Mouse (Mus musculus): ENCODE data around the gene Acot6. TPM values are rescaled to one million over a fixed set of nuclear protein-coding genes. Genes with fewer than 3 reads are reported as not detected.
A peak's percentile ranks its signal among the peaks of the same experiment; 100 is the strongest.

Acot6 gene
- polyA plus RNA-seq, 1 experiment from 2014 or later = 1.0 TPM

GRCm38 (mm10) chr12:84142281-84143050 lies 42.0 kb downstream of the Acot6 start:
- no peak overlapping the region for H3K9ac ChIP-seq
- ATAC-seq (ENCODE audit: low FRiP score, low read depth) = no peak
- H3K36me3 ChIP-seq = peaks cover 8% of the 10 kb centered on the region
- no peak overlapping the region for H3K4me2 ChIP-seq (replicated peaks)
- no peaks in the 10 kb centered on the region for H3K9me3 ChIP-seq
- H3K27me3 ChIP-seq (replicated peaks) = no peaks in the 10 kb centered on the region
- WGBS = 42% methylated on average over 14 of the region's 14 CpGs
- H3K27ac ChIP-seq = no peak overlapping the region
- no peaks in the 10 kb centered on the region for H3K4me1 ChIP-seq
- no peak overlapping the region for H3K4me3 ChIP-seq

- WGBS = under 1% methylated on average over 50 of the region's 50 CpGs
- H3K9me3 ChIP-seq = no peaks in the 10 kb centered on the region
- peaks cover 14% of the 10 kb centered on the region for H3K36me3 ChIP-seq
- H3K4me2 ChIP-seq (replicated peaks) = peak within 1 kb of the TSS; percentile 94
- H3K4me1 ChIP-seq = peaks cover 19% of the 10 kb centered on the region
- no peaks in the 10 kb centered on the region for H3K27me3 ChIP-seq (replicated peaks)
- no peak within 1 kb of the TSS for H3K27ac ChIP-seq
- peak within 1 kb of the TSS; percentile 68 for H3K9ac ChIP-seq
- peak within 1 kb of the TSS; percentile 59 for H3K4me3 ChIP-seq
- ATAC-seq (ENCODE audit: low FRiP score, low read depth) = peak; percentile 94
Measured at GRCm38 (mm10) chr12:84147954-84148621, 47.6 kb downstream of the Acot6 start, which contains the start of gene Pnma1. Pnma1 (minus strand) TSS chr12:84148489.

- no peaks in the 10 kb centered on the region for H3K9me3 ChIP-seq
- 6% methylated on average over 10 of the region's 10 CpGs for WGBS
- ATAC-seq (ENCODE audit: low FRiP score, low read depth) = 0 out of 2 replicates have a peak, but pooled peaks have one; percentile 26
- peak overlapping the region; percentile 59 for H3K4me3 ChIP-seq
- peaks cover 17% of the 10 kb centered on the region for H3K36me3 ChIP-seq
- peak overlapping the region; percentile 94 for H3K4me2 ChIP-seq (replicated peaks)
- H3K4me1 ChIP-seq = peaks cover 19% of the 10 kb centered on the region
- H3K27me3 ChIP-seq (replicated peaks) = no peaks in the 10 kb centered on the region
- no peak overlapping the region for H3K27ac ChIP-seq
- H3K9ac ChIP-seq = no peak overlapping the region
Measured at GRCm38 (mm10) chr12:84148622-84149012, 48.2 kb downstream of the Acot6 start.

- Histone ChIP-seq H3K9ac (no peak overlapping the region), H3K9me3 (no peaks in the 10 kb centered on the region), H3K4me1 (peaks cover 19% of the 10 kb centered on the region), H3K27me3 (replicated peaks) (no peaks in the 10 kb centered on the region), H3K36me3 (peaks cover 27% of the 10 kb centered on the region), H3K27ac (no peak overlapping the region), H3K4me3 (no peak overlapping the region), H3K4me2 (replicated peaks) (peak overlapping the region; percentile 21)
- no peak for ATAC-seq (ENCODE audit: low FRiP score, low read depth)
- 47% methylated on average over 15 of the region's 15 CpGs for WGBS
Measured at GRCm38 (mm10) chr12:84149971-84150370, 49.5 kb downstream of the Acot6 start.

- Histone ChIP-seq H3K9me3 (no peaks in the 10 kb centered on the region), H3K9ac (no peak overlapping the region), H3K4me3 (no peak overlapping the region), H3K27ac (no peak overlapping the region), H3K27me3 (replicated peaks) (no peaks in the 10 kb centered on the region), H3K4me2 (replicated peaks) (no peak overlapping the region), H3K4me1 (peaks cover 19% of the 10 kb centered on the region), H3K36me3 (peaks cover 30% of the 10 kb centered on the region)
- WGBS = 78% methylated on average over 6 of the region's 6 CpGs
- ATAC-seq (ENCODE audit: low FRiP score, low read depth) = no peak
Measured at GRCm38 (mm10) chr12:84150976-84151375, 50.5 kb downstream of the Acot6 start.

GRCm38 (mm10) chr12:84151911-84152310 lies 51.5 kb downstream of the Acot6 start:
- WGBS = 89% methylated on average over 10 of the region's 10 CpGs
- H3K27ac ChIP-seq = no peak overlapping the region

GRCm38 (mm10) chr12:84152352-84153190 lies 52.1 kb downstream of the Acot6 start:
- Histone ChIP-seq H3K9me3 (no peaks in the 10 kb centered on the region), H3K36me3 (peaks cover 38% of the 10 kb centered on the region), H3K4me2 (replicated peaks) (no peak overlapping the region), H3K27me3 (replicated peaks) (no peaks in the 10 kb centered on the region), H3K4me1 (peaks cover 18% of the 10 kb centered on the region), H3K27ac (no peak overlapping the region), H3K9ac (no peak overlapping the region), H3K4me3 (no peak overlapping the region)
- 61% methylated on average over 32 of the region's 32 CpGs for WGBS
- ATAC-seq (ENCODE audit: low FRiP score, low read depth) = no peak

More at GRCm38 (mm10) chr12:84151911-84152310, 51.5 kb downstream of the Acot6 start:
- Histone ChIP-seq H3K9ac (no peak overlapping the region), H3K4me2 (replicated peaks) (no peak overlapping the region), H3K4me1 (peaks cover 19% of the 10 kb centered on the region), H3K9me3 (no peaks in the 10 kb centered on the region), H3K4me3 (no peak overlapping the region), H3K27me3 (replicated peaks) (no peaks in the 10 kb centered on the region), H3K36me3 (peaks cover 38% of the 10 kb centered on the region)
- ATAC-seq (ENCODE audit: low FRiP score, low read depth) = no peak

GRCm38 (mm10) chr12:84153414-84153813 lies 53.0 kb downstream of the Acot6 start:
- H3K27me3 ChIP-seq (replicated peaks) = no peaks in the 10 kb centered on the region
- peaks cover 12% of the 10 kb centered on the region for H3K4me1 ChIP-seq
- WGBS = 80% methylated on average over 6 of the region's 6 CpGs
- H3K4me3 ChIP-seq = no peak overlapping the region
- no peak overlapping the region for H3K9ac ChIP-seq
- no peak overlapping the region for H3K4me2 ChIP-seq (replicated peaks)
- peaks cover 47% of the 10 kb centered on the region for H3K36me3 ChIP-seq
- H3K27ac ChIP-seq = no peak overlapping the region
- ATAC-seq (ENCODE audit: low FRiP score, low read depth) = no peak
- H3K9me3 ChIP-seq = no peaks in the 10 kb centered on the region

- Histone ChIP-seq H3K4me2 (replicated peaks) (no peak overlapping the region), H3K27ac (no peak overlapping the region), H3K9me3 (no peaks in the 10 kb centered on the region), H3K36me3 (peaks cover 61% of the 10 kb centered on the region), H3K4me1 (peaks cover 4% of the 10 kb centered on the region), H3K4me3 (no peak overlapping the region), H3K9ac (no peak overlapping the region), H3K27me3 (replicated peaks) (no peaks in the 10 kb centered on the region)
- WGBS = 66% methylated on average over 11 of the region's 11 CpGs
- ATAC-seq (ENCODE audit: low FRiP score, low read depth) = no peak
Measured at GRCm38 (mm10) chr12:84154786-84155522, 54.5 kb downstream of the Acot6 start.

GRCm38 (mm10) chr12:84155523-84155871 lies 55.0 kb downstream of the Acot6 start:
- Histone ChIP-seq H3K4me1 (0 out of 2 replicates have a peak, but pooled peaks cover 2% of the 10 kb centered on the region), H3K36me3 (peaks cover 65% of the 10 kb centered on the region), H3K9me3 (no peaks in the 10 kb centered on the region), H3K27ac (no peak overlapping the region), H3K9ac (no peak overlapping the region), H3K27me3 (replicated peaks) (no peaks in the 10 kb centered on the region), H3K4me3 (no peak overlapping the region), H3K4me2 (replicated peaks) (no peak overlapping the region)
- WGBS = 90% methylated on average over 2 of the region's 2 CpGs
- ATAC-seq (ENCODE audit: low FRiP score, low read depth) = no peak

GRCm38 (mm10) chr12:84156210-84156609 lies 55.8 kb downstream of the Acot6 start:
- 95% methylated on average over 18 of the region's 18 CpGs for WGBS
- H3K9ac ChIP-seq = no peak overlapping the region
- no peak overlapping the region for H3K4me3 ChIP-seq
- no peak overlapping the region for H3K27ac ChIP-seq
- ATAC-seq (ENCODE audit: low FRiP score, low read depth) = no peak
- H3K27me3 ChIP-seq (replicated peaks) = no peaks in the 10 kb centered on the region
- peaks cover 65% of the 10 kb centered on the region for H3K36me3 ChIP-seq
- no peaks in the 10 kb centered on the region for H3K9me3 ChIP-seq
- no peaks in the 10 kb centered on the region for H3K4me1 ChIP-seq
- no peak overlapping the region for H3K4me2 ChIP-seq (replicated peaks)
